Mouse (Mus musculus) cerebellum, adult 2 months (tissue): ENCODE measurements around the gene Pdzd2. TPM values are rescaled to one million over a fixed set of nuclear protein-coding genes. Genes with fewer than 3 reads are reported as not detected.

Source experiments
- DNase-seq, 2 experiments: peaks; one replicate each; pipeline ENCODE4 v3.0.0; 2021
- H3K27ac ChIP-seq: fragments of 200-500 bp; 2 replicates; pipeline ENCODE4 v1.5.1; 2012; ENCODE audit warnings: low read length, control low read depth, inconsistent platforms; ENCODE audit not compliant: insufficient read depth
- H3K27me3 ChIP-seq: fragments of 200-500 bp; 2 replicates; pipeline ENCODE4 v1.6.1; 2012; ENCODE audit warnings: inconsistent platforms, mild to moderate bottlenecking, low read length, moderate library complexity; ENCODE audit not compliant: control insufficient read depth, insufficient read depth
- H3K4me1 ChIP-seq: fragments of 200-500 bp; 2 replicates; pipeline ENCODE4 v1.6.1; 2011; ENCODE audit warnings: low read length; ENCODE audit not compliant: control insufficient read depth, insufficient read depth
- H3K4me3 ChIP-seq: fragments of 200-500 bp; replicated peaks from 2 replicates; pipeline ENCODE3; 2011; ENCODE audit warnings: mild to moderate bottlenecking, low read depth, low read length, control low read depth; ENCODE audit not compliant: insufficient read depth
- CTCF ChIP-seq: fragments of 200-500 bp; IDR thresholded peaks from 2 replicates; pipeline ENCODE4 v1.5.1; 2011; ENCODE audit warnings: low read depth, mild to moderate bottlenecking, control low read depth, low read length, moderate library complexity, borderline replicate concordance; ENCODE audit not compliant: insufficient read depth
- POLR2A ChIP-seq: fragments of 200-500 bp; IDR thresholded peaks from 2 replicates; pipeline ENCODE4 v1.6.1; 2011; ENCODE audit warnings: low read length, control low read depth, borderline replicate concordance; ENCODE audit not compliant: insufficient read depth
- WGBS: fragments of 180-500 bp; shearing (Covaris S2); methylation state at CpG from one replicate; pipeline ENCODE4 v1.1.7; 2018; 5-methylcytosine and 5-hydroxymethylcytosine counted together
- polyA plus RNA-seq: library from polyadenylated mRNA; depleted of rRNA; stranded (reverse); fragments of >200 nt; gene quantifications from 2 replicates; pipeline ENCODE4 v1.2.3, GENCODE M21; 2012

The Pdzd2 gene
- polyA plus RNA-seq, 1 experiment = 6.3 TPM

DNA sequence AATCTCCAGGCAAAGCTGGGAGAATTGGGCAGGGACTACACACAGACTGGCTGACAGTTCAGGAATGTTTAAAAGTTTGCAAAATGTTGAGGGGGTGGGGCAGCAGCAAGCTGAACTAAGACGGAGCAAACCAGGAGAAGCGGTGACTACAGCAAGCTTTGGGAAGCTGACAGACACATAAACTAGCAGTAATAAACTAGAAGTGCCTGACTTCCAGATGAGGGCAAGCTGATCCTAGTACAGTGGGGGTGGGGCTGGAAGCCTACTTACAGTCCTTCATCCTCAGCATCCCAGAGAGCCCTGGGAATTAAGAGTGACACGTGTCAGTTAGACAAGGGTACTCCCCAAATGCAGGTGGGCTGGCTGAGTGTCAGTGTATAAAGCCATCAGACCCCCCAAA lies 194.5 kb downstream of the Pdzd2 start:
- H3K27me3 ChIP-seq = no peaks in the 10 kb centered on the region; the same call in 1 of the 2 replicates
- no peak overlapping the region for H3K27ac ChIP-seq
- no peak for DNase-seq
- H3K4me3 ChIP-seq = no peak overlapping the region
- TF ChIP-seq CTCF (no peak), POLR2A (no peak)
- WGBS = 73% methylated on average over 3 of the region's 3 CpGs
- H3K4me1 ChIP-seq = no peaks in the 10 kb centered on the region

GRCm38 (mm10) chr15:12543686-12544325 lies 195.9 kb downstream of the Pdzd2 start:
- no peaks in the 10 kb centered on the region for H3K27me3 ChIP-seq
- no peak overlapping the region for H3K27ac ChIP-seq
- TF ChIP-seq CTCF (no peak), POLR2A (no peak)
- DNase-seq = no peak
- WGBS = 60% methylated on average over 13 of the region's 13 CpGs
- H3K4me1 ChIP-seq = no peaks in the 10 kb centered on the region
- no peak overlapping the region for H3K4me3 ChIP-seq

DNA sequence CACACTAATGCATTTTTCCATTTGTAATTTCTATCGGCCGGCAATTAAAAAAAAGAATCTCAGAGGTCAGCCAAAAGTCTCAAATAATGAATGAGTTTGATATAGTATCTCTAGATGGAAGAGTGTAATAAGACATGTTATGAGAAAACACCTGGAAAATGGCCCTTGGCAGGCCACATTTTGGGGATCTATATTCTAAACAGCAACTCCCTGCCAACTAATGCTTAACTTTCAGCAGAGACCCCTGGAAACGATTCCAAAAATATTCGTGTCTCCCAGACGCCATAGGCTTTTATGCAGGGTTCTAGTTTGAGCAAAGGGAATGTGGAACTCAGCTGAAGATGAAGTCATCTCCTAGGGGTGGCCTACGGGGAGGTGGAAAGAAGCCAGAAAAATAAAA lies 197.4 kb downstream of the Pdzd2 start:
- TF ChIP-seq POLR2A = no peak
- no peak for TF ChIP-seq CTCF
- Histone ChIP-seq H3K4me1 (no peaks in the 10 kb centered on the region), H3K27me3 (no peaks in the 10 kb centered on the region), H3K27ac (no peak overlapping the region), H3K4me3 (no peak overlapping the region)
- 68% methylated on average over 6 of the region's 6 CpGs for WGBS
- no peak for DNase-seq

DNA sequence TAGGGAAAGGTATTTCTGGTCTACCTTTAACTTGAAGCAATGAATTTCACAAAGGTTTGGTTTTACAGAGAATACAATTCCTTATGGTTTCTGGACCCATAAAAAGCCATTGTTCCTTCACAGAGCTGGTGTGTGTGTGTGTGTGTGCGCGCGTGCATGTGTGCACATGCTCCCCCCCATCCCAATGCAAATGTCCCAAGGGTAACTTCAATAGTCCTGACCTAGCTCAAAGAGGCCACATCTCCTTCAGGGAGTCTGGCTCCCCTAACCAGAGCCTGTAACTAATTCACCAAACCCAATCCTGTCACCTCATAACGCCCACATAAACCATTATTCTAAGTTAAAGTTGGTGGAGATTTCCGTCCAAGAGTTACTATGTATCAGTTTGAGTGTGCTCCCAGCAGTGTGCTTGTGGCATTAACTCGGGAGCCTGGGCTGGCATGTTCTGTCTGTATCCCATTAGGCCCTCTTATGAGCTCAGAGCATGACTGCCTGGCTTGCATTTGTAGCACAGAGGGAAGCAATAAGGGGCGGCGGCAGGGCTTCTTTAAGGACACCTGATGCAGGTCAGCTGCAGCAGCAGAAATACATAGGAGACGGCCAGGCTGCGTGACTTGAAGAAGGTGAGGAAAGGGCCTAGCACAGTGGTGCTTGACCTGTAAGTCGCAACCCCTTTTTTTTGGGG lies 200.0 kb downstream of the Pdzd2 start:
- WGBS = 94% methylated on average over 11 of the region's 11 CpGs
- TF ChIP-seq CTCF (no peak), POLR2A (no peak)
- DNase-seq = no peak
- H3K27me3 ChIP-seq = no peaks in the 10 kb centered on the region
- H3K27ac ChIP-seq = no peak overlapping the region
- no peaks in the 10 kb centered on the region for H3K4me1 ChIP-seq
- no peak overlapping the region for H3K4me3 ChIP-seq

DNA sequence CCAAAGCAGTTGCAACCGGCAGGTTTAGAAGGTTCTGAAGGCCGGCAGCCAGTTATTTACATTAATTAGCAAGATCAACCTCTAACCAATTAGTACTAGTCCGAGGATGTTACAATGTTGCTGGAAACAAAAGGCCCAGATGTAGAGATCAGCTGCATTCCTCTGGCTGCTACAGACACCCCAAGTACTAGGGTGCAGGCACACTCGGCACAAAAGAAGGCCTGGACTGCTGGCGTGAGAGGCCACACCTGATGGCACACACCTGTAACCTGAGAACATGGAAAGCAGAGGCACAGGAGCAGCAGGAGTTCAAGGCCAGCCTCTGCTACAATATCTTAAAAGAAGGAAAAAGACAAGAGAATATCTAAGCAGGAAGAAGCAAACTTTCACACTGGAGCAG lies 206.5 kb downstream of the Pdzd2 start:
- no peak for TF ChIP-seq POLR2A
- no peak for TF ChIP-seq CTCF
- Histone ChIP-seq H3K4me1 (no peaks in the 10 kb centered on the region), H3K27me3 (no peaks in the 10 kb centered on the region), H3K4me3 (no peak overlapping the region), H3K27ac (no peak overlapping the region)
- WGBS = 86% methylated on average over 5 of the region's 5 CpGs
- no peak for DNase-seq

GRCm38 (mm10) chr15:12532568-12532967 lies 207.2 kb downstream of the Pdzd2 start:
- H3K4me3 ChIP-seq = no peak overlapping the region
- no peaks in the 10 kb centered on the region for H3K27me3 ChIP-seq
- DNase-seq = no peak
- 89% methylated on average over 4 of the region's 4 CpGs for WGBS
- H3K27ac ChIP-seq = no peak overlapping the region
- TF ChIP-seq POLR2A = no peak
- no peak for TF ChIP-seq CTCF
- no peaks in the 10 kb centered on the region for H3K4me1 ChIP-seq

- H3K27ac ChIP-seq = no peak overlapping the region
- TF ChIP-seq POLR2A = no peak
- no peak for TF ChIP-seq CTCF
- no peaks in the 10 kb centered on the region; the same call in 1 of the 2 replicates for H3K4me1 ChIP-seq
- WGBS = 65% methylated on average over 7 of the region's 7 CpGs
- DNase-seq = no peak
- H3K4me3 ChIP-seq = no peak overlapping the region
- no peaks in the 10 kb centered on the region for H3K27me3 ChIP-seq
Observed at GRCm38 (mm10) chr15:12522810-12523209, 216.9 kb downstream of the Pdzd2 start.

GRCm38 (mm10) chr15:12520292-12520691 lies 219.4 kb downstream of the Pdzd2 start:
- WGBS = 73% methylated on average over 9 of the region's 9 CpGs
- TF ChIP-seq CTCF (no peak), POLR2A (no peak)
- no peak overlapping the region for H3K4me3 ChIP-seq
- no peaks in the 10 kb centered on the region; the same call in 1 of the 2 replicates for H3K27me3 ChIP-seq
- no peak overlapping the region for H3K27ac ChIP-seq
- DNase-seq = no peak
- no peaks in the 10 kb centered on the region; the same call in 1 of the 2 replicates for H3K4me1 ChIP-seq
